Mouse (Mus musculus) liver, embryonic 12.5 days (tissue): ENCODE measurements around the gene Ryr2. TPM values are rescaled to one million over a fixed set of nuclear protein-coding genes. Genes with fewer than 3 reads are reported as not detected.

Experiments
- ATAC-seq: fragments of 200-750 bp; cut with Nextera tagmentation; 2 replicates; pipeline ENCODE4 v1.8.0; 2017; ENCODE audit warnings: moderate number of reproducible peaks, mild to moderate bottlenecking, moderate library complexity
- H3K27ac ChIP-seq: fragments of 300-500 bp; sonication (generic); 2 replicates; pipeline ENCODE4 v1.5.1; 2016; ENCODE audit warnings: mild to moderate bottlenecking
- H3K27me3 ChIP-seq: fragments of 300-500 bp; sonication (generic); replicated peaks from 2 replicates; pipeline ENCODE4 v1.6.1; 2016; ENCODE audit warnings: mild to moderate bottlenecking, moderate library complexity
- H3K36me3 ChIP-seq: fragments of 300-500 bp; sonication (generic); 2 replicates; pipeline ENCODE4 v1.6.1; 2016; ENCODE audit warnings: mild to moderate bottlenecking, moderate library complexity
- H3K4me1 ChIP-seq: fragments of 300-500 bp; sonication (generic); 2 replicates; pipeline ENCODE4 v1.6.1; 2016
- H3K4me2 ChIP-seq: fragments of 300-500 bp; sonication (generic); 2 replicates; pipeline ENCODE4 v1.6.1; 2016; ENCODE audit warnings: mild to moderate bottlenecking, moderate library complexity
- H3K4me3 ChIP-seq: fragments of 300-500 bp; sonication (generic); 2 replicates; pipeline ENCODE4 v1.5.1; 2016; ENCODE audit warnings: mild to moderate bottlenecking, moderate library complexity
- H3K9ac ChIP-seq: fragments of 300-500 bp; sonication (generic); 2 replicates; pipeline ENCODE4 v1.6.1; 2016; ENCODE audit warnings: mild to moderate bottlenecking, moderate library complexity
- H3K9me3 ChIP-seq: fragments of 300-500 bp; sonication (generic); replicated peaks from 2 replicates; pipeline ENCODE4 v1.6.1; 2016; ENCODE audit warnings: mild to moderate bottlenecking, moderate library complexity
- WGBS: fragments of 180-500 bp; shearing (Covaris S2); methylation state at CpG from one replicate; pipeline ENCODE4 v1.1.7; 2016; ENCODE audit not compliant: insufficient replicate concordance; 5-methylcytosine and 5-hydroxymethylcytosine counted together
- polyA plus RNA-seq: library from polyadenylated mRNA; unstranded; fragments of >200 nt; fragmentation: Nextera tagmentation; extraction: Ambion mirVana; gene quantifications from 2 replicates; pipeline ENCODE4 v1.2.1, GENCODE M21; 2016

Ryr2 gene
- polyA plus RNA-seq, 1 experiment from 2014 or later: 0.62 TPM

GRCm38 (mm10) chr13:12029326-12029725, 77.4 kb downstream of the Ryr2 start:
- Histone ChIP-seq H3K27me3 (no peaks in the 10 kb centered on the region), H3K9me3 (no peaks in the 10 kb centered on the region), H3K9ac (no peak overlapping the region), H3K4me1 (0 out of 2 replicates have a peak, but pooled peaks cover 3% of the 10 kb centered on the region), H3K27ac (no peak overlapping the region), H3K4me3 (no peak overlapping the region), H3K36me3 (no peaks in the 10 kb centered on the region), H3K4me2 (no peak overlapping the region)
- ATAC-seq: no peak
- 69% methylated on average over 4 of the region's 4 CpGs for WGBS

GRCm38 (mm10) chr13:12018046-12018445, 88.7 kb downstream of the Ryr2 start:
- no peaks in the 10 kb centered on the region for H3K4me1 ChIP-seq
- no peaks in the 10 kb centered on the region for H3K9me3 ChIP-seq
- H3K4me2 ChIP-seq: no peak overlapping the region
- no peak overlapping the region for H3K27ac ChIP-seq
- no peak for ATAC-seq
- H3K9ac ChIP-seq: no peak overlapping the region
- H3K36me3 ChIP-seq: no peaks in the 10 kb centered on the region
- 71% methylated on average over 9 of the region's 9 CpGs for WGBS
- H3K4me3 ChIP-seq: no peak overlapping the region
- H3K27me3 ChIP-seq: no peaks in the 10 kb centered on the region

- WGBS: 74% methylated on average over 8 of the region's 8 CpGs
- Histone ChIP-seq H3K4me2 (no peak overlapping the region), H3K9ac (no peak overlapping the region), H3K4me1 (no peaks in the 10 kb centered on the region), H3K27me3 (no peaks in the 10 kb centered on the region), H3K27ac (no peak overlapping the region), H3K4me3 (no peak overlapping the region), H3K9me3 (no peaks in the 10 kb centered on the region), H3K36me3 (no peaks in the 10 kb centered on the region)
- ATAC-seq: no peak
Measured at GRCm38 (mm10) chr13:12013986-12014385, 92.8 kb downstream of the Ryr2 start.

GRCm38 (mm10) chr13:12008995-12009689, 97.6 kb downstream of the Ryr2 start:
- Histone ChIP-seq H3K27ac (no peak overlapping the region), H3K4me2 (no peak overlapping the region), H3K9me3 (no peaks in the 10 kb centered on the region), H3K4me3 (no peak overlapping the region), H3K36me3 (no peaks in the 10 kb centered on the region), H3K9ac (no peak overlapping the region), H3K27me3 (no peaks in the 10 kb centered on the region), H3K4me1 (no peaks in the 10 kb centered on the region)
- no peak for ATAC-seq
- 58% methylated on average over 6 of the region's 6 CpGs for WGBS

GRCm38 (mm10) chr13:12007579-12007978, 99.2 kb downstream of the Ryr2 start:
- Histone ChIP-seq H3K4me1 (no peaks in the 10 kb centered on the region), H3K27ac (no peak overlapping the region), H3K4me2 (no peak overlapping the region), H3K27me3 (no peaks in the 10 kb centered on the region), H3K9ac (no peak overlapping the region), H3K9me3 (no peaks in the 10 kb centered on the region), H3K36me3 (no peaks in the 10 kb centered on the region), H3K4me3 (no peak overlapping the region)
- 71% methylated on average over 2 of the region's 2 CpGs for WGBS
- ATAC-seq: no peak

GRCm38 (mm10) chr13:12001891-12002294, 104.9 kb downstream of the Ryr2 start:
- Histone ChIP-seq H3K4me1 (no peaks in the 10 kb centered on the region), H3K36me3 (no peaks in the 10 kb centered on the region), H3K27me3 (no peaks in the 10 kb centered on the region), H3K27ac (no peak overlapping the region), H3K4me3 (no peak overlapping the region), H3K4me2 (no peak overlapping the region), H3K9ac (no peak overlapping the region), H3K9me3 (no peaks in the 10 kb centered on the region)
- 41% methylated on average over 3 of the region's 3 CpGs for WGBS
- no peak for ATAC-seq

- no peak overlapping the region for H3K4me3 ChIP-seq
- H3K9me3 ChIP-seq: no peaks in the 10 kb centered on the region
- ATAC-seq: no peak
- no peaks in the 10 kb centered on the region for H3K36me3 ChIP-seq
- H3K4me1 ChIP-seq: no peaks in the 10 kb centered on the region
- no peak overlapping the region for H3K27ac ChIP-seq
- H3K27me3 ChIP-seq: no peaks in the 10 kb centered on the region
- no peak overlapping the region for H3K9ac ChIP-seq
- WGBS: 60% methylated on average over 4 of the region's 4 CpGs
- H3K4me2 ChIP-seq: no peak overlapping the region
Measured at GRCm38 (mm10) chr13:11999851-12000250, 106.9 kb downstream of the Ryr2 start.

GRCm38 (mm10) chr13:11997366-11997765, 109.4 kb downstream of the Ryr2 start:
- no peaks in the 10 kb centered on the region for H3K36me3 ChIP-seq
- H3K9me3 ChIP-seq: no peaks in the 10 kb centered on the region
- no peak overlapping the region for H3K27ac ChIP-seq
- 53% methylated on average over 2 of the region's 2 CpGs for WGBS
- H3K27me3 ChIP-seq: no peaks in the 10 kb centered on the region
- no peaks in the 10 kb centered on the region for H3K4me1 ChIP-seq
- no peak overlapping the region for H3K4me3 ChIP-seq
- ATAC-seq: no peak
- H3K9ac ChIP-seq: no peak overlapping the region
- H3K4me2 ChIP-seq: no peak overlapping the region

GRCm38 (mm10) chr13:11987556-11987955, 119.2 kb downstream of the Ryr2 start:
- Histone ChIP-seq H3K9ac (no peak overlapping the region), H3K36me3 (no peaks in the 10 kb centered on the region), H3K27ac (no peak overlapping the region), H3K4me3 (no peak overlapping the region), H3K27me3 (no peaks in the 10 kb centered on the region), H3K9me3 (no peaks in the 10 kb centered on the region), H3K4me2 (no peak overlapping the region), H3K4me1 (no peaks in the 10 kb centered on the region)
- no peak for ATAC-seq
- 60% methylated on average over 4 of the region's 4 CpGs for WGBS

GRCm38 (mm10) chr13:11985056-11985455, 121.7 kb downstream of the Ryr2 start:
- 85% methylated on average over 3 of the region's 3 CpGs for WGBS
- H3K4me1 ChIP-seq: no peaks in the 10 kb centered on the region
- no peak overlapping the region for H3K4me3 ChIP-seq
- ATAC-seq: no peak
- no peak overlapping the region for H3K9ac ChIP-seq
- no peaks in the 10 kb centered on the region for H3K9me3 ChIP-seq
- H3K27ac ChIP-seq: no peak overlapping the region
- H3K36me3 ChIP-seq: no peaks in the 10 kb centered on the region
- no peak overlapping the region for H3K4me2 ChIP-seq
- H3K27me3 ChIP-seq: no peaks in the 10 kb centered on the region

GRCm38 (mm10) chr13:11978997-11979396, 127.7 kb downstream of the Ryr2 start:
- no peaks in the 10 kb centered on the region for H3K9me3 ChIP-seq
- H3K9ac ChIP-seq: no peak overlapping the region
- H3K36me3 ChIP-seq: no peaks in the 10 kb centered on the region
- no peak overlapping the region for H3K4me2 ChIP-seq
- no peak for ATAC-seq
- H3K27me3 ChIP-seq: no peaks in the 10 kb centered on the region
- no peaks in the 10 kb centered on the region for H3K4me1 ChIP-seq
- H3K27ac ChIP-seq: no peak overlapping the region
- no peak overlapping the region for H3K4me3 ChIP-seq

GRCm38 (mm10) chr13:11978359-11978758, 128.4 kb downstream of the Ryr2 start:
- no peak overlapping the region for H3K9ac ChIP-seq
- no peak overlapping the region for H3K27ac ChIP-seq
- no peak for ATAC-seq
- 53% methylated on average over 2 of the region's 2 CpGs for WGBS
- no peaks in the 10 kb centered on the region for H3K4me1 ChIP-seq
- H3K27me3 ChIP-seq: no peaks in the 10 kb centered on the region
- H3K4me3 ChIP-seq: no peak overlapping the region
- no peaks in the 10 kb centered on the region for H3K9me3 ChIP-seq
- H3K36me3 ChIP-seq: no peaks in the 10 kb centered on the region
- H3K4me2 ChIP-seq: no peak overlapping the region

- 64% methylated on average over 4 of the region's 4 CpGs for WGBS
- H3K4me3 ChIP-seq: no peak overlapping the region
- H3K9ac ChIP-seq: no peak overlapping the region
- no peak overlapping the region for H3K4me2 ChIP-seq
- no peaks in the 10 kb centered on the region for H3K36me3 ChIP-seq
- ATAC-seq: no peak
- no peaks in the 10 kb centered on the region for H3K9me3 ChIP-seq
- H3K4me1 ChIP-seq: no peaks in the 10 kb centered on the region
- no peaks in the 10 kb centered on the region for H3K27me3 ChIP-seq
- no peak overlapping the region for H3K27ac ChIP-seq
Measured at GRCm38 (mm10) chr13:11977606-11978005, 129.1 kb downstream of the Ryr2 start.
